Mouse (Mus musculus) stomach, embryonic 16.5 days (tissue): Measurements from ENCODE around the gene Flnb. TPM values are rescaled to one million over a fixed set of nuclear protein-coding genes. Genes with fewer than 3 reads are reported as not detected.
A peak's percentile ranks its signal among the peaks of the same experiment; 100 is the strongest.

ENCODE experiments used
- ATAC-seq: fragments of 200-750 bp; cut with Nextera tagmentation; 2 replicates; pipeline ENCODE4 v1.8.0; 2017; ENCODE audit warnings: moderate number of reproducible peaks, moderate TSS enrichment; ENCODE audit not compliant: insufficient read depth, low FRiP score
- H3K27ac ChIP-seq: fragments of 300-500 bp; sonication (generic); 2 replicates; pipeline ENCODE4 v1.5.1; 2014; ENCODE audit warnings: low read length
- H3K27me3 ChIP-seq: fragments of 300-500 bp; sonication (generic); 2 replicates; pipeline ENCODE4 v1.6.1; 2014; ENCODE audit warnings: low read length, control low read depth, mixed read lengths; ENCODE audit not compliant: control insufficient read depth, insufficient read depth
- H3K36me3 ChIP-seq: fragments of 300-500 bp; sonication (generic); 2 replicates; pipeline ENCODE4 v1.6.1; 2014; ENCODE audit warnings: low read length; ENCODE audit not compliant: control insufficient read depth, insufficient read depth
- H3K4me1 ChIP-seq: fragments of 300-500 bp; sonication (generic); 2 replicates; pipeline ENCODE4 v1.6.1; 2014; ENCODE audit warnings: low read length, control low read depth, mixed read lengths; ENCODE audit not compliant: control insufficient read depth, insufficient read depth
- H3K4me2 ChIP-seq: fragments of 300-500 bp; sonication (generic); 2 replicates; pipeline ENCODE4 v1.6.1; 2014; ENCODE audit warnings: low read depth, low read length, mixed read lengths
- H3K4me3 ChIP-seq: fragments of 300-500 bp; sonication (generic); replicated peaks from 2 replicates; pipeline ENCODE4 v1.5.1; 2014; ENCODE audit warnings: mild to moderate bottlenecking, low read length
- H3K9ac ChIP-seq: fragments of 300-500 bp; sonication (generic); 2 replicates; pipeline ENCODE4 v1.6.1; 2014; ENCODE audit warnings: low read length
- H3K9me3 ChIP-seq: fragments of 300-500 bp; sonication (generic); replicated peaks from 2 replicates; pipeline ENCODE4 v1.6.1; 2016; ENCODE audit warnings: low read length, control low read depth; ENCODE audit not compliant: control insufficient read depth
- WGBS: fragments of 180-500 bp; shearing (Covaris S2); extraction: QIAGEN DNeasy Blood & Tissue Kit; methylation state at CpG from one replicate; pipeline ENCODE4 v1.1.7; 2014; 5-methylcytosine and 5-hydroxymethylcytosine counted together
- polyA plus RNA-seq: library from polyadenylated mRNA; unstranded; fragments of >200 nt; fragmentation: Nextera tagmentation; extraction: Ambion mirVana; gene quantifications from 2 replicates; pipeline ENCODE4 v1.2.1, GENCODE M21; 2015

Flnb gene
- polyA plus RNA-seq, 1 experiment from 2014 or later = 25.8 TPM

GRCm38 (mm10) chr14:7821341-7821740, 3.6 kb downstream of the Flnb start:
- no peaks in the 10 kb centered on the region for H3K9me3 ChIP-seq
- H3K4me1 ChIP-seq = peaks cover 58% of the 10 kb centered on the region
- 52% methylated on average over 8 of the region's 8 CpGs for WGBS
- H3K27me3 ChIP-seq = no peaks in the 10 kb centered on the region
- H3K4me2 ChIP-seq = peak overlapping the region; percentile 84; the same call in 1 of the 2 replicates
- ATAC-seq = no peak
- H3K9ac ChIP-seq = no peak overlapping the region
- no peak overlapping the region for H3K27ac ChIP-seq
- no peak overlapping the region for H3K4me3 ChIP-seq
- H3K36me3 ChIP-seq = no peaks in the 10 kb centered on the region

- Histone ChIP-seq H3K9ac (no peak overlapping the region), H3K27ac (no peak overlapping the region), H3K4me2 (no peak overlapping the region), H3K9me3 (no peaks in the 10 kb centered on the region), H3K27me3 (no peaks in the 10 kb centered on the region), H3K36me3 (no peaks in the 10 kb centered on the region), H3K4me1 (peaks cover 61% of the 10 kb centered on the region), H3K4me3 (no peak overlapping the region)
- WGBS = 47% methylated on average over 7 of the region's 7 CpGs
- ATAC-seq = no peak
These were observed 4.9 kb downstream of the Flnb start for GRCm38 (mm10) chr14:7822693-7823092.

DNA sequence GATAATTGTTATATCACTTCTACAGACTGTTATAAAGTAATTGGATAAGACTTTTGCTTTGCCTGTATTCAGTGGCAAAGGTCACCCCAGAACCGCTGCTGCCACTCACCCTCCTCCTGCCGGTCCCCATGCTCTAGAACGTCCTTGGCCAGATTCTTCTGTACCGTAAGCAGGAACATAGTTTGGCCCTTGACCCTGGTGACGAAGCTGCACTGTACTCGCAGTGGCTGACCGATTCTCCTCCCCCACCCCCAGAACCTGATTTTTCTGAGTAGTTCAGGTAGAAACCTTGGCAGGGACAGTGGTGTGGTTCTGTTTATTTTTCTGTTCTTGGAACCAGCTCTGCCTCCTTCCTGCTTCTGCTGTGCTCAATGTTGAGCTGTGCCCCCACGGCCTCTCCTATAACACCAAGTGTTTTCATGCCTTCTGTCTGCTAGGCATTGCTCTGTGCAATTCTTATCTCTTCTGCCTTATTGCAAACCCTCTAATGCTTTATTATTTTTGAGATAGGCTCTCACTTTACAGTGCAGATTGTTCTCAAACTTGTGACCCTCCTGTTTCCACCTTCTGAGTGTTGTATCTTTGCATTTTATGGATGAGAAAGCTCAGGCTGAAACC, 7.0 kb downstream of the Flnb start:
- Histone ChIP-seq H3K9me3 (no peaks in the 10 kb centered on the region), H3K27me3 (no peaks in the 10 kb centered on the region), H3K4me1 (peaks cover 52% of the 10 kb centered on the region), H3K27ac (peak overlapping the region; percentile 56), H3K4me2 (0 out of 2 replicates have a peak overlapping the region, but pooled peaks have one; percentile 2), H3K9ac (no peak overlapping the region), H3K4me3 (no peak overlapping the region), H3K36me3 (no peaks in the 10 kb centered on the region)
- WGBS = 47% methylated on average over 8 of the region's 8 CpGs
- no peak for ATAC-seq

DNA sequence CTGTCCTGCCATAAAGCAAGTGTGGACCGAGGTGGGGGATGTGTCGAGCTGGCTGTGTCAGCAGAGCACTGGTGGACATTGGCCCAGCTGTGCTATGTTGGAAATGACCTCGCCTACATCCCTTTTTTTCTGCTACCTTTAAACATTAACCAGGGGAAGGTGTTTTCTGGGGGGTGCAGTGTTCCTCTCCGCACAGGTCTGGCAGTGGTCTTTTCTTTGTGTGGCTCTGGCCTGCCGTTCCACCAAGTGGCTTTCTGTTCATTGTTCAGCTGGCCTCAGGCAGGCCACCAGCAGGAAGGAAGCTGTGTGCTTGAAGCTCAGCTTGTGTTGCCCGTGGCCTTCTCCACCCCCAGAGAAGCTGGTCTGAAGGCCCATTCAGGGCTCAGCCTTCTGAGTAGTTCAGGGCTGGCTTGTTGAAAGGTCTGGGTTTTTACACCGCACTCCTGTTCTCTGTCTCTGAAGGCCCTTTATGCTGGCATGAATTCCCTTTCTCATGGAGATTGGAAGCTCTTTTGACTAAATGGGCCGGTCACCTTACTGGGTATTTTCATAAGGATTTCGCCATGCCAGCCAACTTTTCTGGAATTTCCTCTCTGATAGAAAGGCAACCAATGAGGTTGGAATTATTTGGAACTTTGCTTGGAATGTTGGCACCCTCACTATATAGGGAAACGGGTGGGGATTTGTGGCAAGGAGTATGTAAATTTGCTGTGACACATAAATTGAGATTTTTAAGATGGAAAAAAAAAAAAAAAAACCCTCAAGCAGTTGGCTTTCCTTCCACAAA, 8.6 kb downstream of the Flnb start:
- H3K9me3 ChIP-seq = no peaks in the 10 kb centered on the region
- 35% methylated on average over 10 of the region's 10 CpGs for WGBS
- peak overlapping the region; percentile 56 for H3K27ac ChIP-seq
- peak; percentile 81 for ATAC-seq
- H3K4me3 ChIP-seq = no peak overlapping the region
- no peak overlapping the region for H3K4me2 ChIP-seq
- H3K9ac ChIP-seq = peak overlapping the region; percentile 0; the same call in 1 of the 2 replicates
- no peaks in the 10 kb centered on the region for H3K36me3 ChIP-seq
- H3K4me1 ChIP-seq = peaks cover 38% of the 10 kb centered on the region
- H3K27me3 ChIP-seq = no peaks in the 10 kb centered on the region

GRCm38 (mm10) chr14:7829181-7829580, 11.4 kb downstream of the Flnb start:
- Histone ChIP-seq H3K4me1 (peaks cover 24% of the 10 kb centered on the region), H3K27me3 (no peaks in the 10 kb centered on the region), H3K36me3 (no peaks in the 10 kb centered on the region), H3K9me3 (no peaks in the 10 kb centered on the region), H3K4me3 (no peak overlapping the region), H3K4me2 (no peak overlapping the region), H3K9ac (no peak overlapping the region), H3K27ac (no peak overlapping the region)
- ATAC-seq = no peak
- WGBS = 68% methylated on average over 2 of the region's 2 CpGs

GRCm38 (mm10) chr14:7831770-7832439, 14.1 kb downstream of the Flnb start:
- Histone ChIP-seq H3K4me1 (no peaks in the 10 kb centered on the region), H3K9ac (no peak overlapping the region), H3K4me2 (no peak overlapping the region), H3K9me3 (no peaks in the 10 kb centered on the region), H3K36me3 (no peaks in the 10 kb centered on the region), H3K4me3 (no peak overlapping the region), H3K27me3 (no peaks in the 10 kb centered on the region), H3K27ac (no peak overlapping the region)
- 35% methylated on average over 1 of the region's 1 CpGs for WGBS
- no peak for ATAC-seq

DNA sequence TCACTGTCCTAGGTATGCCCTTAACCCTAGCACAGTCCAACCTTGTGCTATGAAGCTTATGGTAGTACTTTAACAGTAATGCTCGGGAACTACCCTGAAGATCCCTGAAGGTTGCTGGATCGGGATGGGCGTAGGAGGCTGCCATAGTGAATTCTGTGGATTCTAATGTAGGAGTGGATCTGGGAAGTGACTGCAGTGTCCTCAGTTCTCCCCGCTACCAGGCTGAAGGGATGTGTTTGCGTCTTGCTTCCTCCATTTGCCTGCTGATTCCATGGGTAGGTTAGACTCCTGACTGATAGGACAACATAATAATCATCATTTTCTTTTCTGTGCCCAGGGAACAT, 14.7 kb downstream of the Flnb start:
- H3K4me3 ChIP-seq = no peak overlapping the region
- H3K4me2 ChIP-seq = no peak overlapping the region
- H3K9ac ChIP-seq = no peak overlapping the region
- no peaks in the 10 kb centered on the region for H3K36me3 ChIP-seq
- no peaks in the 10 kb centered on the region for H3K4me1 ChIP-seq
- H3K9me3 ChIP-seq = no peaks in the 10 kb centered on the region
- 94% methylated on average over 5 of the region's 5 CpGs for WGBS
- ATAC-seq = no peak
- H3K27ac ChIP-seq = no peak overlapping the region
- H3K27me3 ChIP-seq = no peaks in the 10 kb centered on the region

GRCm38 (mm10) chr14:7833458-7833857, 15.7 kb downstream of the Flnb start:
- no peaks in the 10 kb centered on the region for H3K36me3 ChIP-seq
- H3K4me3 ChIP-seq = no peak overlapping the region
- H3K4me2 ChIP-seq = no peak overlapping the region
- no peak overlapping the region for H3K27ac ChIP-seq
- H3K9ac ChIP-seq = no peak overlapping the region
- no peaks in the 10 kb centered on the region for H3K9me3 ChIP-seq
- H3K27me3 ChIP-seq = no peaks in the 10 kb centered on the region
- 75% methylated on average over 4 of the region's 4 CpGs for WGBS
- H3K4me1 ChIP-seq = no peaks in the 10 kb centered on the region
- no peak for ATAC-seq

DNA sequence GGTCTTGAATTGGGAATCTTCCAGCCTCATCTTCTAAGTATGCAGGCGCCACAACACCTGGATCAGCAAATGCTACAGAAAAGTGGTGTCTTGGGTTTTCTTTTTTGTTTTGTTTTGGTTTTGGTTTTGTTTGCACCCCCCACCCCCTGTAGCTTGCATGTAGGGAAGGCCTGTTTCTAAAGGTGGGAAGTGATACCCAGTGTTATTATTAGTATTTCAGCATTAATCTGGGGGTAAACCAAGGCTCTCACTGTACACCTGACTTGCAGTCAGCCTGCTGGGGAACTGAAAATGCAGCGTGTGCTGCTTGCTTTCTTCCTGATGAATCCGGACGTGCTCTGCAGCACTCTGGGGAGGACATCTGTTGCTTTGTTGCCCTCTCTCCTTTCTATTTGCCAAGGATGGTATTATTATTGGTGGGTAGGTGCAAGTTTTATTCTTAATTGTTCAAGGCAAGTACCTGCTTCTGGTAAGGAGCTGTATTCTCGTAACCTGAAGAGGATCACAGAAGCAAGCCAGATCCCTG, 20.9 kb downstream of the Flnb start:
- 74% methylated on average over 5 of the region's 5 CpGs for WGBS
- ATAC-seq = no peak
- no peak overlapping the region for H3K27ac ChIP-seq

More for the DNA sequence above, 20.9 kb downstream of the Flnb start:
- H3K4me2 ChIP-seq = no peak overlapping the region
- H3K36me3 ChIP-seq = no peaks in the 10 kb centered on the region
- H3K9me3 ChIP-seq = no peaks in the 10 kb centered on the region
- no peak overlapping the region for H3K4me3 ChIP-seq
- H3K27me3 ChIP-seq = no peaks in the 10 kb centered on the region
- H3K9ac ChIP-seq = no peak overlapping the region
- 0 out of 2 replicates have a peak, but pooled peaks cover 4% of the 10 kb centered on the region for H3K4me1 ChIP-seq
